Mouse (Mus musculus) kidney, postnatal 0 days (tissue): ENCODE measurements at regions not wholly inside any gene's neighbourhood (a gene's known extent, or its start where the extent isn't known, plus 50 kb on each side); places are given as distances from the start of the nearest gene placed in this dataset.
A peak's percentile ranks its signal among the peaks of the same experiment; 100 is the strongest.

Experiments used
- ATAC-seq: fragments of 200-750 bp; cut with Nextera tagmentation; replicated peaks from 2 replicates; pipeline ENCODE4 v1.8.0; 2017; ENCODE audit warnings: low read depth, moderate number of reproducible peaks, moderate TSS enrichment, moderate library complexity; ENCODE audit not compliant: low FRiP score
- DNase-seq: peaks from one replicate; pipeline ENCODE4 v3.0.0-alpha.2; 2016; ENCODE audit warnings: low spot score
- H3K27ac ChIP-seq: fragments of 300-500 bp; sonication (generic); 2 replicates; pipeline ENCODE4 v1.5.1; 2014; ENCODE audit warnings: mild to moderate bottlenecking
- H3K27me3 ChIP-seq: fragments of 300-500 bp; sonication (generic); 2 replicates; pipeline ENCODE4 v1.6.1; 2014; ENCODE audit warnings: low read length, mixed read lengths; ENCODE audit not compliant: insufficient read depth
- H3K36me3 ChIP-seq: fragments of 300-500 bp; sonication (generic); 2 replicates; pipeline ENCODE4 v1.6.1; 2014; ENCODE audit warnings: low read length, mixed read lengths; ENCODE audit not compliant: insufficient read depth
- H3K4me1 ChIP-seq: fragments of 300-500 bp; sonication (generic); replicated peaks from 2 replicates; pipeline ENCODE4 v1.6.1; 2014; ENCODE audit warnings: antibody characterized with exemption, low read length, mixed read lengths; ENCODE audit not compliant: insufficient read depth
- H3K4me2 ChIP-seq: fragments of 300-500 bp; sonication (generic); 2 replicates; pipeline ENCODE4 v1.6.1; 2014; ENCODE audit warnings: mild to moderate bottlenecking, low read length, moderate library complexity, mixed read lengths
- H3K4me3 ChIP-seq: fragments of 300-500 bp; sonication (generic); replicated peaks from 2 replicates; pipeline ENCODE4 v1.5.1; 2014; ENCODE audit warnings: low read depth, low read length
- H3K9ac ChIP-seq: fragments of 300-500 bp; sonication (generic); 2 replicates; pipeline ENCODE4 v1.6.1; 2014; ENCODE audit warnings: low read depth, low read length
- H3K9me3 ChIP-seq: fragments of 300-500 bp; sonication (generic); replicated peaks from 2 replicates; pipeline ENCODE4 v1.6.1; 2016; ENCODE audit warnings: low read length, inconsistent platforms, mixed read lengths
- CTCF ChIP-seq: IDR thresholded peaks from 2 replicates; pipeline ENCODE4 v1.5.1; 2016; ENCODE audit warnings: antibody characterized with exemption, low read depth, mild to moderate bottlenecking, moderate library complexity
- WGBS: fragments of 180-500 bp; shearing (Covaris S2); extraction: QIAGEN DNeasy Blood & Tissue Kit; methylation state at CpG from one replicate; pipeline ENCODE4 v1.1.7; 2014; 5-methylcytosine and 5-hydroxymethylcytosine counted together

GRCm38 (mm10) chr10:51173619-51174018 is 279.1 kb downstream of the Sim1 start:
- Histone ChIP-seq H3K27me3 (no peaks in the 10 kb centered on the region), H3K9ac (no peak overlapping the region), H3K4me1 (no peaks in the 10 kb centered on the region), H3K36me3 (no peaks in the 10 kb centered on the region), H3K4me3 (no peak overlapping the region), H3K27ac (no peak overlapping the region), H3K9me3 (no peaks in the 10 kb centered on the region), H3K4me2 (no peak overlapping the region)
- WGBS, result 58% methylated on average over 3 of the region's 3 CpGs
- DNase-seq, result peak; percentile 17
- TF ChIP-seq CTCF, result no peak
- no peak for ATAC-seq

- no peaks in the 10 kb centered on the region for H3K36me3 ChIP-seq
- no peak overlapping the region for H3K4me3 ChIP-seq
- no peaks in the 10 kb centered on the region for H3K4me1 ChIP-seq
- no peak overlapping the region for H3K9ac ChIP-seq
- ATAC-seq, result no peak
- no peak for TF ChIP-seq CTCF
- no peaks in the 10 kb centered on the region for H3K27me3 ChIP-seq
- DNase-seq, result no peak
- H3K9me3 ChIP-seq, result no peaks in the 10 kb centered on the region
- no peak overlapping the region for H3K4me2 ChIP-seq
- H3K27ac ChIP-seq, result no peak overlapping the region
- 92% methylated on average over 3 of the region's 3 CpGs for WGBS
Observed at GRCm38 (mm10) chr10:51175993-51176577, 281.5 kb downstream of the Sim1 start.

GRCm38 (mm10) chr10:51176692-51177091 is 282.1 kb downstream of the Sim1 start:
- H3K9ac ChIP-seq, result no peak overlapping the region
- no peak overlapping the region for H3K27ac ChIP-seq
- TF ChIP-seq CTCF, result no peak
- no peak overlapping the region for H3K4me3 ChIP-seq
- H3K4me2 ChIP-seq, result no peak overlapping the region
- H3K27me3 ChIP-seq, result no peaks in the 10 kb centered on the region
- DNase-seq (no peak), ATAC-seq (no peak)
- 60% methylated on average over 3 of the region's 3 CpGs for WGBS
- no peaks in the 10 kb centered on the region for H3K9me3 ChIP-seq
- no peaks in the 10 kb centered on the region for H3K36me3 ChIP-seq
- no peaks in the 10 kb centered on the region for H3K4me1 ChIP-seq

- no peak for TF ChIP-seq CTCF
- Histone ChIP-seq H3K9ac (no peak overlapping the region), H3K9me3 (no peaks in the 10 kb centered on the region), H3K27ac (no peak overlapping the region), H3K27me3 (no peaks in the 10 kb centered on the region), H3K4me3 (no peak overlapping the region), H3K4me1 (no peaks in the 10 kb centered on the region), H3K4me2 (no peak overlapping the region), H3K36me3 (no peaks in the 10 kb centered on the region)
- no peak for DNase-seq
- no peak for ATAC-seq
- 80% methylated on average over 2 of the region's 2 CpGs for WGBS
Observed at GRCm38 (mm10) chr10:51181752-51182151, 287.2 kb downstream of the Sim1 start.

GRCm38 (mm10) chr10:51191407-51192059 is 288.9 kb upstream of the Gm49339 start:
- 45% methylated on average over 5 of the region's 5 CpGs for WGBS

GRCm38 (mm10) chr10:51219481-51219880 is 260.9 kb upstream of the Gm49339 start:
- H3K9me3 ChIP-seq, result no peaks in the 10 kb centered on the region
- no peak for DNase-seq
- no peaks in the 10 kb centered on the region for H3K36me3 ChIP-seq
- no peaks in the 10 kb centered on the region for H3K27me3 ChIP-seq
- 72% methylated on average over 4 of the region's 4 CpGs for WGBS
- no peak overlapping the region for H3K4me2 ChIP-seq
- no peak overlapping the region for H3K27ac ChIP-seq
- no peak for ATAC-seq
- TF ChIP-seq CTCF, result no peak
- H3K4me1 ChIP-seq, result no peaks in the 10 kb centered on the region
- no peak overlapping the region for H3K4me3 ChIP-seq
- H3K9ac ChIP-seq, result no peak overlapping the region

More at GRCm38 (mm10) chr10:51191407-51192059, 288.9 kb upstream of the Gm49339 start:
- no peaks in the 10 kb centered on the region for H3K36me3 ChIP-seq
- no peak overlapping the region for H3K4me3 ChIP-seq
- no peak overlapping the region for H3K27ac ChIP-seq
- no peak overlapping the region for H3K9ac ChIP-seq
- no peaks in the 10 kb centered on the region for H3K9me3 ChIP-seq
- no peaks in the 10 kb centered on the region for H3K27me3 ChIP-seq
- H3K4me2 ChIP-seq, result no peak overlapping the region
- DNase-seq (no peak), ATAC-seq (no peak)
- no peak for TF ChIP-seq CTCF
- H3K4me1 ChIP-seq, result no peaks in the 10 kb centered on the region
